Mouse (Mus musculus) C3H10T1/2 (cell line): ENCODE data around the gene Tex9. TPM values are rescaled to one million over a fixed set of nuclear protein-coding genes. Genes with fewer than 3 reads are reported as not detected.

Experiments
- polyA plus RNA-seq, 2 experiments: library from polyadenylated mRNA; unstranded; fragments of >200 nt; fragmentation: generic; extraction: Trizol; gene quantifications; one replicate each; pipeline ENCODE4 v1.2.1; 2012; ENCODE audit warnings: missing spikeins in 2 of 2

The Tex9 gene
- 1 to 10 TPM in 1 of 2 experiments, under 1 TPM in 1; 0.63 to 3.1 TPM for polyA plus RNA-seq

DNA sequence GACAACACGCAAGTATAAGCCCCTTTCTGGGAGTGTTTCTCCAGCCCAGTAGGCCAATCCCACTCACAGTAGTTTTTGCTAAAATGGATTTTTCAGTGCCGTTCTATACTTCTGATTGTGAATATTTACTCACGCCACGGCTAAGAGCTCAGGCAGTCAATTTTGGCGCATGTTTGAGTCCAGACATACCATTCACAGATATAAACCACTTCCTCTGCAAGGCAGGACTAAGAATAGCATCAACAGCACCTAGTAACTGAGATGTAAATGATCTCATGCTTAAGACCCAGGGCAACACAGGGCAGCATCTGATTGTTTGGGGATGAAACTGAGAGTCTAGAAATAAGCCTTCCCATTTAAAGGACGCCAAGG is at the start of gene Tex9:
Gene Tex9, minus strand, starts transcription at position 19 of the 372 bp plus-strand sequence.

DNA sequence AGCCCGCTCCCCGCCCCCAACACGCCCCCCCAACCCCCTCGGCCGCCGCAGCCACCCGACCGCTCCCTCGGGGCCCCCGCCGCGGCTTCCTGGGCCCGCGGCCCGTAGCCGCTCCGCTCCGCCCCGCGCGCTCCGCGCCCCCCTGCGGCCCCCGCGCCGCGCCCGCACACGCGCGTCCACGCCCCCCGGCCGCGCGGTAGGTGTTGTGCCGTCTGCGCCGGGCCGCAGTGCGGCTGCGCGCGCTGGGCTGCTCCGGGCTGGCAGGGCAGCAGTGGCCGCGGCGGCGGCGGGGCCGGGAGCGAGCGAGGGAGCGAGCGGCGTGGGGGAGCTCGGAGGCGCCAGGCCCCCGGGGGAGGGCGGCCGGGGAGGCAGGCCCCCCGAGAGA is 40.0 kb upstream of the Tex9 start, which contains the start of gene Rfx7:
Gene Rfx7, plus strand, starts transcription at position 245 of the 385 bp plus-strand sequence.

DNA sequence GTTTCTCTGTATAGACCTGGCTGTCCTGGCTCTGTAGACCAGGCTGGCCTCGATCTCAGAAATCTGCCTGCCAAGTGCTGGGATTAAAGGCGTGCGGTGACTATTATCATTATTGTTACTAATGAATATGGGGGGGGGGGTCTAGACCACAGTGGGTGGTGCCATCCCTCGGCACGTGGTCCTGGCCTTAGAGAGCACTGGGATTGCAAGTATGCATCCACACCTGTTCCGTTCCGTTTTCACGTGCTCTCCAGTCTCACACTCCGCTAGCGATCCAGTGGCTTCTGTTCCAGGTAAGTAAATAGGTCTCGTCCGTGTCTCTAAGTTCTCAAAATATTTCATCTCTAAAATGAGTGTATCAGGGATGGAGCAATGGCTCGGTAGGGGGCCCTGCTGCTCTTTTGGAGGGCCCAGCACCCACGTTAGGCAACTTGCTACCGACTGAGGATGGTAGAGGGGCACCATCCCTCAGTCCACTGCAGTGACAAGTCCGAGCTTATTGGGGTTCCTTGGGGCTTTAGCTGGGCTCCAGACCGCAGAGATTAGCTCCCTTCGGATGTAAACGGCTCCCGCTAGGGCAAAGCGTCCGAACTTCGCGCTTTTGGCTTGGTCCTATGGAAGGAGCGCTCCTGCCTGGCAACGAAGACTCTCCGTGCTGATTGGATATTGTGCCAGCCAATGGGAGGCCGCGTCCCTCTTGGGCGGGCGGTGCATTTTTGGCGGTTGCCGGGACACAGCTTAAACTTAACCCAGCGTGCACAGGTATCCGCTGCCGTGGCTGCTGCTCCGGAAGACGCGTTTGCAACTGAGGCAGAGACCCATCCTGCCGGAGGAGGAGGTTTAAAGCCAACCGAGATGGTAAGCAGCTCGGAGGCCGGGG is 54.0 kb downstream of the Tex9 start, which contains the start of gene Mns1:
Gene Mns1, plus strand, starts transcription at position 190 of the 880 bp plus-strand sequence.

Other genes starting within 250 kb of the Tex9 start
- gene Zfp280d, start 217.4 kb downstream of the Tex9 start, polyA plus RNA-seq: 1 to 10 TPM in 1 of 2 experiments, under 1 TPM in 1; 0.23 to 3.5 TPM
- gene Mns1, start 54.2 kb downstream of the Tex9 start, polyA plus RNA-seq: 1 to 10 TPM in 1 of 2 experiments, under 1 TPM in 1; 0.39 to 1.8 TPM
- 1 to 10 TPM in 1 of 2 experiments, under 1 TPM in 1; 0.36 to 3.4 TPM for gene Rfx7, start 40.0 kb upstream of the Tex9 start, polyA plus RNA-seq
- gene Nedd4, start 170.1 kb upstream of the Tex9 start, polyA plus RNA-seq: 100 to 1,000 TPM in 1 of 2 experiments, 10 to 100 TPM in 1; 12.5 to 253 TPM